Mouse (Mus musculus): ENCODE measurements around the gene Fchsd2. TPM values are rescaled to one million over a fixed set of nuclear protein-coding genes. Genes with fewer than 3 reads are reported as not detected.

Fchsd2 gene
- polyA plus RNA-seq, 1 experiment = 24.9 TPM

DNA sequence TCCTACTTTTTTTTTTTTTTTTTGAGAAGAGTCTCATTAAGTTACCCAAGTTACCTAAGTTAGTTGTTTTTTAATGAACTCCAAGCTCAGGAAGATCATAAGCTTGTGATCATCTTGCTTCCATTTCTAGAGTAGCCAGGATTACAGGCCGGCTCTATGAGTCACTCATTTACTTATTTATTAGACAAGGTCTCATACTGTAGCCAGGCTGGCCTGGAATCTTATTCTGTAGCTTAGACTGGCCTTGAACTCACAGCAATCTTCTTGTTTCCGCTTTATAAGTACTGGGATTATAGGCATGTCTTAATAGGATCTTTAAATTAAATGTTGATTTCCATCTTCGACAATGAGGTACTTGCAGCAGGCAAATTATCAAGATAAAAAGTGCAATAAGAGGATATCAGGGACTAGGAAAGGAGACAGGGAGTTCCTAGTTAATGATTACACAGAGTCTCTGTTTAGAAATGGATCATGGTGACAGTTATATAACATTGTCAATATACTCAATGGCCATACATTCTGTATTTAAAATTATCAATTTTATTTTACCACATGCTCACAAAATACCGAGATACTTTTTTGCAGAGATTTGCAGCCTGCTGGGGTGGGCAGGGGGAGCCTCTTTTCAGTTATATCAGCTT is 7.7 kb upstream of the Fchsd2 start:
- TF ChIP-seq EP300 (IDR thresholded peaks at IDR 0.05; ENCODE audit: insufficient read depth, low read depth, low read length) (no peak), POLR2A (IDR thresholded peaks at IDR 0.05; ENCODE audit: insufficient read depth, low read length) (no peak), CTCF (IDR thresholded peaks at IDR 0.05; ENCODE audit: low read depth, low read length) (no peak)

GRCm38 (mm10) chr7:101085779-101086178 is 6.9 kb upstream of the Fchsd2 start:
- Histone ChIP-seq H3K9ac (ENCODE audit: low read depth, poor library complexity, severe bottlenecking) (no peak overlapping the region), H3K4me1 (ENCODE audit: control insufficient read depth, insufficient read depth, low read length) (no peaks in the 10 kb centered on the region), H3K36me3 (ENCODE audit: control insufficient read depth, insufficient read depth, low read length, poor library complexity, severe bottlenecking) (no peaks in the 10 kb centered on the region), H3K27ac (ENCODE audit: insufficient read depth, low read length) (no peak overlapping the region), H3K4me3 (ENCODE audit: low read depth, low read length) (no peak overlapping the region), H3K27me3 (ENCODE audit: control insufficient read depth, insufficient read depth, low read length, poor library complexity, severe bottlenecking) (no peaks in the 10 kb centered on the region), H3K9me3 (replicated peaks; ENCODE audit: control insufficient read depth, insufficient read depth, low read length, poor library complexity, severe bottlenecking) (no peaks in the 10 kb centered on the region)
- TF ChIP-seq POLR2A (IDR thresholded peaks at IDR 0.05; ENCODE audit: insufficient read depth, low read length) = no peak
- TF ChIP-seq EP300 (IDR thresholded peaks at IDR 0.05; ENCODE audit: insufficient read depth, low read depth, low read length) = no peak
- TF ChIP-seq CTCF (IDR thresholded peaks at IDR 0.05; ENCODE audit: low read depth, low read length) = no peak

More for the DNA sequence above, 7.7 kb upstream of the Fchsd2 start:
- Histone ChIP-seq H3K27ac (ENCODE audit: insufficient read depth, low read length) (no peak overlapping the region), H3K27me3 (ENCODE audit: control insufficient read depth, insufficient read depth, low read length, poor library complexity, severe bottlenecking) (no peaks in the 10 kb centered on the region), H3K9ac (ENCODE audit: low read depth, poor library complexity, severe bottlenecking) (no peak overlapping the region), H3K4me3 (ENCODE audit: low read depth, low read length) (no peak overlapping the region), H3K36me3 (ENCODE audit: control insufficient read depth, insufficient read depth, low read length, poor library complexity, severe bottlenecking) (no peaks in the 10 kb centered on the region), H3K9me3 (replicated peaks; ENCODE audit: control insufficient read depth, insufficient read depth, low read length, poor library complexity, severe bottlenecking) (no peaks in the 10 kb centered on the region), H3K4me1 (ENCODE audit: control insufficient read depth, insufficient read depth, low read length) (no peaks in the 10 kb centered on the region)

DNA sequence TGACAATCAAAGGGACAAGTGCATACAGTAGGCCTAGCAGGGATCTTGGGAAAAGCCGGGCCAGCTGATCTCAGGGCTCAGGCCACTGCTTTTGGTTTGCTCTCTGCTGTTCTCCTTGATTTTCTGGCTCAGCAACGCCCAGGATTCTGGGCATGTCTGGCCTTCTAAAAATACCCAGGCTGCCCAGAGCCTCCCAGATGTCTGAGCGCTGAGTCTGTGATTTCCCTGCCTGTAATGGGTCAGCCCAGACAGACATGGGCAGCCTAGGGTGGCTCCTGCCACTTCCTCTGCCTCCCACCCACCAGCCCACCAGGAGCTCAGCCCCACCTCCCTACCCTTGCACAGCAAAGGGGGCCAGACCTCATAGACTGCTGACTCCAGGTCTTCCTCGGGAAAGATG is 4.0 kb upstream of the Fchsd2 start:
- Histone ChIP-seq H3K27ac (ENCODE audit: insufficient read depth, low read length) (no peak overlapping the region), H3K27me3 (ENCODE audit: control insufficient read depth, insufficient read depth, low read length, poor library complexity, severe bottlenecking) (no peaks in the 10 kb centered on the region)

GRCm38 (mm10) chr7:101089242-101089641 is 3.4 kb upstream of the Fchsd2 start:
- Histone ChIP-seq H3K27me3 (ENCODE audit: control insufficient read depth, insufficient read depth, low read length, poor library complexity, severe bottlenecking) (no peaks in the 10 kb centered on the region), H3K9ac (ENCODE audit: low read depth, poor library complexity, severe bottlenecking) (no peak overlapping the region), H3K27ac (ENCODE audit: insufficient read depth, low read length) (no peak overlapping the region), H3K36me3 (ENCODE audit: control insufficient read depth, insufficient read depth, low read length, poor library complexity, severe bottlenecking) (no peaks in the 10 kb centered on the region), H3K9me3 (replicated peaks; ENCODE audit: control insufficient read depth, insufficient read depth, low read length, poor library complexity, severe bottlenecking) (no peaks in the 10 kb centered on the region), H3K4me3 (ENCODE audit: low read depth, low read length) (no peak overlapping the region), H3K4me1 (ENCODE audit: control insufficient read depth, insufficient read depth, low read length) (no peaks in the 10 kb centered on the region)
- no peak for TF ChIP-seq CTCF (IDR thresholded peaks at IDR 0.05; ENCODE audit: low read depth, low read length)
- TF ChIP-seq EP300 (IDR thresholded peaks at IDR 0.05; ENCODE audit: insufficient read depth, low read depth, low read length) = no peak

More for the DNA sequence above, 4.0 kb upstream of the Fchsd2 start:
- Histone ChIP-seq H3K4me3 (ENCODE audit: low read depth, low read length) (no peak overlapping the region), H3K9ac (ENCODE audit: low read depth, poor library complexity, severe bottlenecking) (no peak overlapping the region), H3K4me1 (ENCODE audit: control insufficient read depth, insufficient read depth, low read length) (no peaks in the 10 kb centered on the region), H3K9me3 (replicated peaks; ENCODE audit: control insufficient read depth, insufficient read depth, low read length, poor library complexity, severe bottlenecking) (no peaks in the 10 kb centered on the region), H3K36me3 (ENCODE audit: control insufficient read depth, insufficient read depth, low read length, poor library complexity, severe bottlenecking) (no peaks in the 10 kb centered on the region)
- no peak for TF ChIP-seq EP300 (IDR thresholded peaks at IDR 0.05; ENCODE audit: insufficient read depth, low read depth, low read length)
- TF ChIP-seq CTCF (IDR thresholded peaks at IDR 0.05; ENCODE audit: low read depth, low read length) = no peak
- TF ChIP-seq POLR2A (IDR thresholded peaks at IDR 0.05; ENCODE audit: insufficient read depth, low read length) = no peak

DNA sequence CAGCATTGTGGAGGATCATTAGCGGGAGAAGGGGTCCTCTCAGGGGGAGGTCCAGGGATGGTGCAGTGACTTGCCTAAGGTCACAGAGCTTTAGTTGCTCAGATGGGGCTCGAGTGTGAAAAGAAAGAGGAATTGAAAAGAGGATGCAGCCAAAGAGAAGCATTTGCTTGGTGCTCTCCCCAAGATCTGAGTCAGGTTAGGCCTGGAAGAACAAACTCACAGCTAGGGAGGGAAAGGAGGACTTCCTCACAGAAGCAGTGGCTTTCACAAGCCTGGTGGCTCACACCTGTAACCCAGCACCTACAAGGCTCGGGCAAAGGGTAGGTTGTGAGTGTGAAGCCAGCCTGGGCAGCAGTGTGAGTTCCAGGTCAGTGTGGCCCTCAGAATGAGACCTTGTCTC is 568 bp downstream of the Fchsd2 start:
- Histone ChIP-seq H3K27me3 (ENCODE audit: control insufficient read depth, insufficient read depth, low read length, poor library complexity, severe bottlenecking) (no peaks in the 10 kb centered on the region), H3K36me3 (ENCODE audit: control insufficient read depth, insufficient read depth, low read length, poor library complexity, severe bottlenecking) (no peaks in the 10 kb centered on the region), H3K4me1 (ENCODE audit: control insufficient read depth, insufficient read depth, low read length) (peaks cover 1% of the 10 kb centered on the region), H3K4me3 (ENCODE audit: low read depth, low read length) (no peak overlapping the region), H3K27ac (ENCODE audit: insufficient read depth, low read length) (no peak overlapping the region), H3K9ac (ENCODE audit: low read depth, poor library complexity, severe bottlenecking) (no peak overlapping the region), H3K9me3 (replicated peaks; ENCODE audit: control insufficient read depth, insufficient read depth, low read length, poor library complexity, severe bottlenecking) (no peaks in the 10 kb centered on the region)
- no peak for TF ChIP-seq CTCF (IDR thresholded peaks at IDR 0.05; ENCODE audit: low read depth, low read length)
- no peak for TF ChIP-seq EP300 (IDR thresholded peaks at IDR 0.05; ENCODE audit: insufficient read depth, low read depth, low read length)
- no peak for TF ChIP-seq POLR2A (IDR thresholded peaks at IDR 0.05; ENCODE audit: insufficient read depth, low read length)

GRCm38 (mm10) chr7:101094746-101095145 is 2.1 kb downstream of the Fchsd2 start:
- Histone ChIP-seq H3K36me3 (ENCODE audit: control insufficient read depth, insufficient read depth, low read length, poor library complexity, severe bottlenecking) (no peaks in the 10 kb centered on the region), H3K27me3 (ENCODE audit: control insufficient read depth, insufficient read depth, low read length, poor library complexity, severe bottlenecking) (no peaks in the 10 kb centered on the region), H3K9me3 (replicated peaks; ENCODE audit: control insufficient read depth, insufficient read depth, low read length, poor library complexity, severe bottlenecking) (no peaks in the 10 kb centered on the region), H3K27ac (ENCODE audit: insufficient read depth, low read length) (no peak overlapping the region), H3K4me1 (ENCODE audit: control insufficient read depth, insufficient read depth, low read length) (peaks cover 1% of the 10 kb centered on the region), H3K4me3 (ENCODE audit: low read depth, low read length) (no peak overlapping the region), H3K9ac (ENCODE audit: low read depth, poor library complexity, severe bottlenecking) (no peak overlapping the region)
- TF ChIP-seq EP300 (IDR thresholded peaks at IDR 0.05; ENCODE audit: insufficient read depth, low read depth, low read length) (no peak), CTCF (IDR thresholded peaks at IDR 0.05; ENCODE audit: low read depth, low read length) (no peak), POLR2A (IDR thresholded peaks at IDR 0.05; ENCODE audit: insufficient read depth, low read length) (no peak)
